In genomic region chr1:5326311-5326710, GRCm38 (mm10) we compare ENCODE assay signal across 30 mouse cellular contexts.
DNase-seq lines count a peak whose midpoint lies in the region; ATAC-seq and TF ChIP-seq lines count a peak whose summit lies in the region.
"Had no signal": no experiment of that assay in that cellular context is flagged by ENCODE, and none has a peak within 500 bp of the region (broad histone marks: within the 10 kb centered on the region; RNA-seq: fewer than 3 reads in every experiment).

No protein-coding gene starts in this region.

- no peak for TF ChIP-seq POLR2A in kidney, adult 2 months (IDR thresholded peaks at IDR 0.05; ENCODE audit: low read depth, low read length)

- DNase-seq in adrenal gland, postnatal 10 days, result peak; percentile 30
- DNase-seq in adrenal gland, adult 8-10 months, result no peak
- DNase-seq in heart, adult 11 months, result peak; percentile 34
- DNase-seq in layer of hippocampus, adult 18-20 months (ENCODE audit: low spot score in 2 of 2), result no peak
- no peak for DNase-seq in kidney, adult 2 months
- DNase-seq: adrenal gland, postnatal 36 days; B cell, adult 2 months; cerebellum, adult 11-12 months; cerebellum, adult 8-10 months; cerebellum, postnatal 10 days; cerebellum, postnatal 36 days; embryo, embryonic 11 days; gastrocnemius, postnatal 25 days; heart, postnatal 10 days; heart, postnatal 36 days; kidney, adult 11 months had no signal

- H3K4me3 ChIP-seq in heart, embryonic 12.5 days, result no peak overlapping the region
- no peak overlapping the region for H3K4me3 ChIP-seq in brown adipose tissue, adult 24 weeks (ENCODE audit: insufficient read depth, low read depth, low read length)
- no peak overlapping the region for H3K4me3 ChIP-seq in kidney, adult 2 months (ENCODE audit: insufficient read depth, low read depth, low read length)
- H3K4me3 ChIP-seq: embryonic facial prominence, embryonic 15.5 days; forebrain, embryonic 12.5 days; forebrain, embryonic 15.5 days; heart, embryonic 15.5 days; hindbrain, embryonic 10.5 days; hindbrain, embryonic 13.5 days; intestine, embryonic 15.5 days had no signal

- no peaks in the 10 kb centered on the region for H3K9me3 ChIP-seq in heart, embryonic 12.5 days (replicated peaks)
- H3K9me3 ChIP-seq: embryonic facial prominence, embryonic 15.5 days; forebrain, embryonic 12.5 days; G1E; heart, embryonic 15.5 days; intestine, embryonic 15.5 days had no signal

- H3K4me2 ChIP-seq in heart, embryonic 12.5 days, result no peak overlapping the region
- H3K4me2 ChIP-seq: embryonic facial prominence, embryonic 15.5 days; forebrain, embryonic 12.5 days; forebrain, embryonic 15.5 days; heart, embryonic 11.5 days; heart, embryonic 15.5 days; hindbrain, embryonic 13.5 days; intestine, embryonic 15.5 days had no signal

- no peak for TF ChIP-seq CTCF in kidney, adult 2 months (conservative IDR thresholded peaks at IDR 0.05; ENCODE audit: insufficient read depth, insufficient read length, low read depth, low read length)

- H3K9ac ChIP-seq in heart, embryonic 12.5 days, result no peak overlapping the region
- H3K9ac ChIP-seq: embryonic facial prominence, embryonic 15.5 days; forebrain, embryonic 12.5 days; forebrain, embryonic 15.5 days; heart, embryonic 15.5 days; hindbrain, embryonic 13.5 days; intestine, embryonic 15.5 days had no signal

- ATAC-seq in heart, embryonic 12.5 days (ENCODE audit: insufficient number of reproducible peaks, low FRiP score), result no peak
- ATAC-seq: forebrain, embryonic 15.5 days; hindbrain, embryonic 16.5 days; intestine, embryonic 15.5 days; Patski had no signal

- no peaks in the 10 kb centered on the region for H3K27me3 ChIP-seq in heart, embryonic 12.5 days (replicated peaks)
- H3K27me3 ChIP-seq in kidney, adult 2 months (replicated peaks; ENCODE audit: control insufficient read depth, insufficient read depth, low read length), result no peaks in the 10 kb centered on the region
- H3K27me3 ChIP-seq: CH12.LX; embryonic facial prominence, embryonic 15.5 days; forebrain, embryonic 12.5 days; forebrain, embryonic 15.5 days; heart, embryonic 15.5 days; hindbrain, embryonic 13.5 days; intestine, embryonic 15.5 days; Patski had no signal

- no peaks in the 10 kb centered on the region for H3K36me3 ChIP-seq in heart, embryonic 12.5 days
- no peaks in the 10 kb centered on the region for H3K36me3 ChIP-seq in kidney, adult 2 months (ENCODE audit: control insufficient read depth, insufficient read depth, low read length)
- H3K36me3 ChIP-seq: embryonic facial prominence, embryonic 15.5 days; forebrain, embryonic 12.5 days; forebrain, embryonic 15.5 days; G1E; heart, embryonic 15.5 days; hindbrain, embryonic 10.5 days; hindbrain, embryonic 13.5 days; intestine, embryonic 15.5 days had no signal

- H3K4me1 ChIP-seq in heart, embryonic 12.5 days (replicated peaks), result no peaks in the 10 kb centered on the region
- no peaks in the 10 kb centered on the region for H3K4me1 ChIP-seq in brown adipose tissue, adult 24 weeks (ENCODE audit: control insufficient read depth, insufficient read depth, insufficient read length, low read length)
- no peaks in the 10 kb centered on the region for H3K4me1 ChIP-seq in kidney, adult 2 months (ENCODE audit: control insufficient read depth, insufficient read depth, low read length)
- H3K4me1 ChIP-seq: embryonic facial prominence, embryonic 15.5 days; forebrain, embryonic 12.5 days; forebrain, embryonic 15.5 days; heart, embryonic 15.5 days; hindbrain, embryonic 10.5 days; hindbrain, embryonic 13.5 days; intestine, embryonic 15.5 days had no signal

- no peak overlapping the region for H3K27ac ChIP-seq in heart, embryonic 12.5 days (ENCODE audit: poor library complexity, severe bottlenecking)
- peak overlapping the region; percentile 53; the same call in 1 of the 2 replicates for H3K27ac ChIP-seq in brown adipose tissue, adult 24 weeks (replicated peaks; ENCODE audit: low read depth, low read length)
- H3K27ac ChIP-seq in kidney, adult 2 months (ENCODE audit: insufficient read depth, low read depth, low read length), result no peak overlapping the region
- H3K27ac ChIP-seq: embryonic facial prominence, embryonic 15.5 days; forebrain, embryonic 12.5 days; forebrain, embryonic 15.5 days; heart, embryonic 15.5 days; hindbrain, embryonic 10.5 days; hindbrain, embryonic 13.5 days; intestine, embryonic 15.5 days had no signal

Comparison
In these comparisons a context has a peak if more than half of its experiments do, and no peak if none do; other contexts are left out.
1. DNase-seq: peak in adrenal gland, postnatal 10 days (single experiment) and heart, adult 11 months (single experiment); none in adrenal gland, adult 8-10 months (single experiment), layer of hippocampus, adult 18-20 months (0 of 2) and kidney, adult 2 months (single experiment).